Mouse (Mus musculus) C2C12 (cell line): ENCODE data around the gene Tac4. TPM values are rescaled to one million over a fixed set of nuclear protein-coding genes. Genes with fewer than 3 reads are reported as not detected.

ENCODE experiments used
- H3K27me3 ChIP-seq: one replicate; pipeline ENCODE4 v1.6.1; 2011; ENCODE audit not compliant: control insufficient read depth, insufficient read depth, insufficient read length
- H3K36me3 ChIP-seq: one replicate; pipeline ENCODE4 v1.6.1; 2011; ENCODE audit not compliant: control insufficient read depth, insufficient read depth
- H3K4me3 ChIP-seq: one replicate; pipeline ENCODE4 v1.5.1; 2011; ENCODE audit warnings: mild to moderate bottlenecking, control low read depth; ENCODE audit not compliant: poor library complexity, insufficient read depth, severe bottlenecking
- H3K79me2 ChIP-seq: one replicate; pipeline ENCODE4 v1.6.1; 2011; ENCODE audit not compliant: control insufficient read depth, insufficient read depth
- H3K79me3 ChIP-seq: one replicate; pipeline ENCODE4 v1.6.1; 2011; ENCODE audit warnings: low read depth, control low read depth
- H3ac ChIP-seq: one replicate; pipeline ENCODE3; 2011; ENCODE audit warnings: low read depth; ENCODE audit not compliant: control insufficient read depth, insufficient read length
- CEBPB ChIP-seq: IDR thresholded peaks from one replicate; pipeline ENCODE4 v1.6.1; 2011; ENCODE audit warnings: low read depth, mild to moderate bottlenecking, control low read depth, moderate library complexity
- CTCF ChIP-seq: IDR thresholded peaks from one replicate; pipeline ENCODE4 v1.5.1; 2011; ENCODE audit not compliant: control insufficient read depth, insufficient read depth, insufficient read length
- FOSL1 ChIP-seq: IDR thresholded peaks from one replicate; pipeline ENCODE4 v1.8.0; 2011; ENCODE audit warnings: mild to moderate bottlenecking, low read length; ENCODE audit not compliant: poor library complexity, insufficient read depth, severe bottlenecking
- MAX ChIP-seq: IDR thresholded peaks from one replicate; pipeline ENCODE4 v1.6.1; 2011; ENCODE audit warnings: mild to moderate bottlenecking, control low read depth
- MYOD1 ChIP-seq: IDR thresholded peaks from one replicate; pipeline ENCODE4 v1.6.1; 2011; ENCODE audit warnings: low read depth; ENCODE audit not compliant: control insufficient read depth, insufficient read length
- MYOG ChIP-seq: IDR thresholded peaks from one replicate; pipeline ENCODE4 v1.6.1; 2011; ENCODE audit not compliant: control insufficient read depth, insufficient read length; ENCODE audit errors: extremely low read depth
- USF1 ChIP-seq: IDR thresholded peaks from one replicate; pipeline ENCODE4 v1.6.1; 2011; ENCODE audit warnings: low read depth, mild to moderate bottlenecking, control low read depth, moderate library complexity
- polyA plus RNA-seq: library from polyadenylated mRNA; unstranded; fragments of >200 nt; fragmentation: generic; extraction: Trizol; gene quantifications from one replicate; pipeline ENCODE4 v1.2.1, GENCODE M21; 2012; ENCODE audit warnings: missing spikeins

The Tac4 gene
- polyA plus RNA-seq, 1 experiment, result 0.04 TPM

DNA sequence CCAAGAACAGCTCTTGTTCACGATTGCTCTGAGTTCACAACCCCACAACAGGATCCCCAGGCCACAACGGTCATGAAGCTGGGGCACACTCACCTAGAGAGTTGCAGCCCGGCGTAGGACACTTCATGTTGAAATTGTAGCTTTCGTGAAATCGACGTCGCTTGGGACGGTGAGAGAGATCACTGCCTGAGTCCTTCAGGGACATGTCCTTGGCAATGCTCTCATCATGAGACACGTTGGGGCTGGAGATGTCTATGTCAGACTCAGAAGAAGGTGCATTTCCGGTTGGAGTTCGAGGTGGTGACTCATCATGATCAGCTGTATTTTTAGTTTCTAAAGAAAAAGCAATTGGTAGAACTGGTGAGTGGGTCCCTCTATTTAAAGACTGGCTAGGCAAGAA, 38.6 kb downstream of the Tac4 start:
- H3K79me3 ChIP-seq, result peaks cover 33% of the 10 kb centered on the region
- no peaks in the 10 kb centered on the region for H3K27me3 ChIP-seq
- no peak overlapping the region for H3K4me3 ChIP-seq
- H3K79me2 ChIP-seq, result peaks cover 87% of the 10 kb centered on the region
- TF ChIP-seq USF1 (no peak), CTCF (no peak), MAX (no peak), FOSL1 (no peak), CEBPB (no peak), MYOG (no peak), MYOD1 (no peak)
- H3K36me3 ChIP-seq, result peaks cover 79% of the 10 kb centered on the region
- no peak overlapping the region for H3ac ChIP-seq

DNA sequence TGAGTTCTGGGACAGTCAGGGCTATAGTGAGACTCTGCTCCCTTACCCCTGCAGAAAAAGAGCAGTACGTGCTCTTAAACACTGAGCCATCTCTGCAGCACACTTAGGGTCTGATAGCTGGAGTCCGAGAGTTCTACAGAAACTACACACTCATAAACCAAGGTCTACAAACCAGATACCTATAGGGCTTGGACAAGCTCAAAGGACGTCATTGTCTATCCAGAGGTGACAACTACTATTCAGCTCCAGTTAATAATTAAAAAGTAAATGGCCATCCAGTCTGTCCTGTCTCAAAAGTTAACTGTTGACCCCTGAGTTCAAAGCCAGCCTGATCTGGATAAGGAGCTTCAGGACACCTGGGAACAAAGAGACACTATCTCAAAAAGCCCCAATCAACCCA, 40.4 kb downstream of the Tac4 start:
- no peak overlapping the region for H3ac ChIP-seq
- H3K27me3 ChIP-seq, result no peaks in the 10 kb centered on the region
- TF ChIP-seq CEBPB (no peak), MYOD1 (no peak), CTCF (no peak), FOSL1 (no peak), MYOG (no peak), USF1 (no peak)
- no peak overlapping the region for H3K4me3 ChIP-seq
- peaks cover 49% of the 10 kb centered on the region for H3K79me3 ChIP-seq
- peaks cover 85% of the 10 kb centered on the region for H3K36me3 ChIP-seq
- peaks cover 97% of the 10 kb centered on the region for H3K79me2 ChIP-seq

DNA sequence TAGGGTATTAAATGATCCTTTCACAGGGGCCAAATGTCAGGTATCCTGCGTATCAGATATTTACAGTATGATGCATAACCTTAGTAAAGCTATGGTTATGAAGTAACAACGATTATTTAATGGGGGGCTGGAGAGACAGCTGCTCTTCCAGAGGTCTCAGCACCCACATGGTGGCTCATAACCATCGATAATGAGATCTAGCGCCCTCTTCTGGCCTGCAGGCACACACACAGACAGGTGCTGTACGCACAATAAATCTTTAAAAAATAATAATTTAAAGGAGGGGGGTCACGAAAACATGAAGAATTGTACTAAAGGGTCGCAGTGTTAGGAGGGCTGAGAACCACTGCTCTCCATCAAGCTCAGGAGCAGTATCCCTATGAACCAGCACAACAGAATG, 44.3 kb downstream of the Tac4 start:
- H3K36me3 ChIP-seq, result peaks cover 56% of the 10 kb centered on the region
- H3K4me3 ChIP-seq, result no peak overlapping the region
- H3ac ChIP-seq, result no peak overlapping the region
- H3K27me3 ChIP-seq, result no peaks in the 10 kb centered on the region
- peaks cover 68% of the 10 kb centered on the region for H3K79me3 ChIP-seq
- H3K79me2 ChIP-seq, result peaks cover 87% of the 10 kb centered on the region
- TF ChIP-seq MYOG, result no peak
- no peak for TF ChIP-seq CTCF
- TF ChIP-seq FOSL1, result no peak
- TF ChIP-seq CEBPB, result no peak

DNA sequence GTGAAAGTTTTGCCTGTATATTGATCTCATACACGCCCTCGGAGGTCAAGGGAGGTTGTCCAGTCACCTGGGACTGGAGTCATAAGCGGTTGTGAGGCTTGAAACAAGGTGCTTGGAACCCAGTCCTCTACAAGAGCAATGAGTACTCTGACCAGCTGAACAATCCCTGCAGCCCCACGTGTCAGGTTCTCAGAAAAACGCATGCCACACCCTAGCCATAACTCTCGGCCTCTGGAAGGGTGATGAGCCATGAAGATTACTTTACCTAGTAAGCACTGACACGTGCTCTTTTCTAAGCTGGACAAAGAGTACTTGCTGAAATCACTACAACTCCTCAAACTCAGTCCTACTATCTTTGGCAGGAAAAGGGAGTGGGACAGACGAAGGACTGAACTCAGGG, 46.2 kb downstream of the Tac4 start:
- Histone ChIP-seq H3K79me3 (peaks cover 59% of the 10 kb centered on the region), H3K27me3 (no peaks in the 10 kb centered on the region), H3K36me3 (peaks cover 38% of the 10 kb centered on the region), H3K79me2 (peaks cover 81% of the 10 kb centered on the region), H3ac (no peak overlapping the region), H3K4me3 (no peak overlapping the region)
- no peak for TF ChIP-seq USF1
- TF ChIP-seq MAX, result no peak
- TF ChIP-seq CEBPB, result no peak
- no peak for TF ChIP-seq MYOG

DNA sequence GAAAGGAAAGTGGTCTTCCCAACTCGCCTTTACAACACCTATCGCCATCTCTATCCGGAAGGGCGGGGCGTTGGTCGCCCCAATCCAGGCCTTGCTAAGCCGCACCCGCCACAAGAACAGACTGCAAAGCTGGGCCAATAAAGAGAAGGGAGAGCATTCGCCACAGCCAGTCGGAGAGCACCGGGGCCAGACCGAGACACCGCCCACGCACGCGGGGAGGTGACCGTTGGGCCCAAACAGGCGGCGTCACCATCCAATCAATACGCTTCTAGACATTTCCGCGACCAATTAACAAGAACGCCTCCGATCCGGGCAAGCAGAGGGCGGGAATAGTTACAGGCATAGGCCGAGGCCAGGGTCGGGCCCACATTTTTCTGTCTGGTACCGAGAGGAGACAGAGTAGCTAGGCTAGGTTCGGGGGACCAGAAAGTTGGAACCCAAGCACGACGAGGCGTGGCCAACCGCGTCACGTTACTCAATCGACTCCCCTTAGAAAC, 48.2 kb downstream of the Tac4 start:
- H3K79me3 ChIP-seq, result peaks cover 45% of the 10 kb centered on the region
- H3K27me3 ChIP-seq, result no peaks in the 10 kb centered on the region
- peak overlapping the region; percentile 88 for H3ac ChIP-seq
- TF ChIP-seq MYOD1 (no peak), MYOG (no peak), CEBPB (no peak), MAX (peak; percentile 75)
- peaks cover 62% of the 10 kb centered on the region for H3K79me2 ChIP-seq
- peak overlapping the region; percentile 99 for H3K4me3 ChIP-seq
- peaks cover 24% of the 10 kb centered on the region for H3K36me3 ChIP-seq

DNA sequence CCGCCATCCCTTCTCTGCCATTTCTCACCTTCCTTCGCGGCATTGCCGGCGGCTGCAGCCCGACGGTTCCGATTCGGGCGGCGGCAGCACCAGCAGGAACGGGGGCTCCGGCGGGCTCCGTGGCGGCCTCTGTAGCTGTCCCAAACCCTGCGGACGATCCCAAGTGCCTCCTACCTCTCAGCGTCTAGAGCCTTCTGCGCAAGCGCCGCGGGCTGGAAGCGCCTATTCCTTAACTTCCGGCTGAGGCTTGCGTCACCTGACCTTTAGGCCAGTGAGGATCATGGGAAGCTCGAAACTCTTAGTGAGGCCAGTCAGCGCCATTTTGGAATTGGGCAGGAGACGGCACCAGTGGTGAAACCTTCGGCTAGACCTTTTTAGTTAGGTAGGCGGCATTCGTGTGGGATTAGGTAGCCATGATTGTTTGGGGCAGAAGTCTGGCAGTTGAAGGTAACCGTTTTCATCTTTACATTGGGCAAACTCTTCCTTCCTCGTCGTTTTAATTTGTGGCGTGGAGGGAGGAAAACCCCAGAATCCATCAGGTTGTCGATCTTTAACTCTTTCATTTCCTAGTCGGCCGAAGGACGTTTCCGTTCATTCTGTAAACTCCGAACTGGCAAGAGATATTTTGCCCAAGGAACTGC, 48.8 kb downstream of the Tac4 start, which contains the start of gene Kat7:
Gene Kat7 (minus strand): TSS at position 240 of the 641 bp plus-strand sequence.
- Histone ChIP-seq H3K79me3 (peaks cover 41% of the 10 kb centered on the region), H3K79me2 (peaks cover 57% of the 10 kb centered on the region), H3ac (peak within 1 kb of the TSS; percentile 88), H3K36me3 (peaks cover 20% of the 10 kb centered on the region), H3K4me3 (peak within 1 kb of the TSS; percentile 99), H3K27me3 (no peaks in the 10 kb centered on the region)
- TF ChIP-seq MAX (peak; percentile 38), USF1 (peak; percentile 92), MYOG (no peak), CEBPB (peak; percentile 68), FOSL1 (no peak), CTCF (no peak)
